Mouse (Mus musculus) limb, embryonic 11.5 days (tissue): ENCODE measurements around the gene Zfp282. TPM values are rescaled to one million over a fixed set of nuclear protein-coding genes. Genes with fewer than 3 reads are reported as not detected.

Source experiments
- ATAC-seq: fragments of 200-750 bp; cut with Nextera tagmentation; 2 replicates; pipeline ENCODE4 v1.8.0; 2017; ENCODE audit warnings: low read depth; ENCODE audit not compliant: insufficient number of reproducible peaks, low FRiP score, low TSS enrichment
- DNase-seq: peaks from one replicate; pipeline ENCODE4 v3.0.0-alpha.2; 2015; ENCODE audit warnings: low spot score
- H3K27ac ChIP-seq: fragments of 300-500 bp; sonication (generic); replicated peaks from 2 replicates; pipeline ENCODE4 v1.5.1; 2014; ENCODE audit warnings: low read depth, mild to moderate bottlenecking, low read length
- H3K27me3 ChIP-seq: fragments of 300-500 bp; sonication (generic); 2 replicates; pipeline ENCODE4 v1.6.1; 2014; ENCODE audit warnings: mild to moderate bottlenecking, low read length, mixed read lengths; ENCODE audit not compliant: control insufficient read depth, insufficient read depth
- H3K36me3 ChIP-seq: fragments of 300-500 bp; sonication (generic); 2 replicates; pipeline ENCODE4 v1.6.1; 2014; ENCODE audit warnings: mild to moderate bottlenecking, low read length, moderate library complexity, mixed read lengths; ENCODE audit not compliant: control insufficient read depth, insufficient read depth
- H3K4me1 ChIP-seq: fragments of 300-500 bp; sonication (generic); 2 replicates; pipeline ENCODE4 v1.6.1; 2014; ENCODE audit warnings: low read length, mixed read lengths; ENCODE audit not compliant: control insufficient read depth, insufficient read depth
- H3K4me2 ChIP-seq: fragments of 300-500 bp; sonication (generic); 2 replicates; pipeline ENCODE4 v1.6.1; 2014; ENCODE audit warnings: low read depth, mild to moderate bottlenecking, moderate library complexity; ENCODE audit not compliant: severe bottlenecking
- H3K4me3 ChIP-seq: fragments of 300-500 bp; sonication (generic); 2 replicates; pipeline ENCODE4 v1.5.1; 2014; ENCODE audit warnings: low read depth, low read length
- H3K9ac ChIP-seq: fragments of 300-500 bp; sonication (generic); 2 replicates; pipeline ENCODE4 v1.6.1; 2014; ENCODE audit warnings: mild to moderate bottlenecking, low read length
- H3K9me3 ChIP-seq: fragments of 300-500 bp; sonication (generic); 2 replicates; pipeline ENCODE4 v1.6.1; 2016; ENCODE audit warnings: low read length; ENCODE audit not compliant: control insufficient read depth
- WGBS: fragments of 180-500 bp; shearing (Covaris S2); extraction: QIAGEN DNeasy Blood & Tissue Kit; methylation state at CpG from one replicate; pipeline ENCODE4 v1.1.7; 2014; 5-methylcytosine and 5-hydroxymethylcytosine counted together
- polyA plus RNA-seq: library from polyadenylated mRNA; unstranded; fragments of >200 nt; fragmentation: Nextera tagmentation; extraction: Ambion mirVana; gene quantifications from 2 replicates; pipeline ENCODE4 v1.2.1, GENCODE M21; 2014

Zfp282 gene
- 12.9 and 16.1 TPM in 2 replicates for polyA plus RNA-seq

DNA sequence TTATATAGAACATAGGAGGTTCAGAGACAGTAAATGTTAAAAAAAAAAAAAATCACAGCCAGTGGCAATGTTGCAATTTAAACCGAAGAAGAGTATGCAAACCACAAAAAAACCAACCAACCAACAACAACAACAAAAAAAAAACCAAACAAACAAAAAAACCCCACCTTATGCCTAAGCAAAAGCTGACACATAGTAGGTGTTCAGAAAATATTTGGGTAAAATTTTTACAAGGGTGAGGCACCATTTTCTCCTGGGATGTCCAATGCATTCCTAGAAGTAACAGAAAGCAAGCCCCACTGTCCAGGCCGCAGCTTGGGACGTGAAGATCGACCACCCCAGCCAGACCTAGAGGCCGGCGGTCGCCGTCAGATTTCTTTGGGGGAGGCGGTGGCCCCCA is at the start of gene Zfp282:
Zfp282 (plus strand) TSS at position 147 of the 400 bp plus-strand sequence.
- H3K4me3 ChIP-seq = peak within 1 kb of the TSS; percentile 78
- H3K27ac ChIP-seq = peak within 1 kb of the TSS; percentile 95
- no peaks in the 10 kb centered on the region for H3K9me3 ChIP-seq
- peaks cover 11% of the 10 kb centered on the region for H3K4me1 ChIP-seq
- DNase-seq = no peak
- peaks cover 7% of the 10 kb centered on the region; the same call in 1 of the 2 replicates for H3K36me3 ChIP-seq
- no peaks in the 10 kb centered on the region for H3K27me3 ChIP-seq
- 8% methylated on average over 9 of the region's 9 CpGs for whole genome bisulfite sequencing
- peak within 1 kb of the TSS; percentile 85 for H3K4me2 ChIP-seq
- peak within 1 kb of the TSS; percentile 94 for H3K9ac ChIP-seq
- no peak for ATAC-seq

DNA sequence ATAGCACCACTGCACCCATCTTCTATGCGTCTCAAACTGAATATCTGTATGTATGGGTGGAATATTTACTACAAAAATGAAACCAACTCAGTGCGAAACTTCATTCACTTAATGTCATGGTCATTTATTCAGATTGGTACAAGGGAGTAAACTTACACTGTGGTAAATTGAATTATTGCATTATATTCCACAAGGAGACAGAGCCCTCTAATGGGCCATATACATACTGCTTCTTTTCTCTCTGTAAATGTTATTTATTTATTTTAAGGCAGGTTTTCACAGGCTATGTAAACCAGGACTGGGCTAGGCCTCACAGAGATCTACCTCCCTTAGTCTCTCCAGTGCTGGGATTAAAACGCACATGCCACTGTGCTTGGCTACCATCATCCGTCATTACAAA is 49.5 kb upstream of the Zfp282 start:
- no peak for DNase-seq
- ATAC-seq = no peak
- H3K4me3 ChIP-seq = no peak overlapping the region
- no peaks in the 10 kb centered on the region for H3K4me1 ChIP-seq
- no peaks in the 10 kb centered on the region for H3K36me3 ChIP-seq
- H3K9ac ChIP-seq = no peak overlapping the region
- H3K4me2 ChIP-seq = no peak overlapping the region
- no peaks in the 10 kb centered on the region for H3K27me3 ChIP-seq
- H3K27ac ChIP-seq = no peak overlapping the region
- 94% methylated on average over 4 of the region's 4 CpGs for WGBS
- H3K9me3 ChIP-seq = no peaks in the 10 kb centered on the region

DNA sequence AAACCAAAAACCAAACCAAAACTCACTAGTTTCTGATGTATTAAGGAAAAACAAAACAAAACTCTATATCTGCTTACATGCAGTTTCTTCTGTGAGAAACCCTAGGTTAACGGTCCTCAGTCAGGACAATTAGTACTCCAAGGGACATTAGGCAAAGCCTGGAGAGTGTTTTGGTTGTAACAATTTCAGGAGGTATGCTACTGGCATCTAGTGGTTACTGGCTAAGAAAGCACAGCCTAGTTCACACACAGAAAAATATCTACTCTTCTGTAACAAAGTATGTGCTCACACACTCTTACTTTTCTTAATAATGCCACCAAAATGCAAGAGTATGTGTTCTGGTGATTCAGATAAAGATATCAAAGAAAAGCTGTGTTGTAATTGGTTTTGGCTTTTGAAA is 48.1 kb upstream of the Zfp282 start:
- no peaks in the 10 kb centered on the region for H3K27me3 ChIP-seq
- no peak overlapping the region for H3K4me3 ChIP-seq
- H3K4me1 ChIP-seq = no peaks in the 10 kb centered on the region
- no peak overlapping the region for H3K9ac ChIP-seq
- H3K9me3 ChIP-seq = no peaks in the 10 kb centered on the region
- H3K4me2 ChIP-seq = no peak overlapping the region
- no peak overlapping the region for H3K27ac ChIP-seq
- H3K36me3 ChIP-seq = no peaks in the 10 kb centered on the region
- ATAC-seq = no peak
- DNase-seq = no peak
- WGBS = 23% methylated on average over 1 of the region's 1 CpGs

DNA sequence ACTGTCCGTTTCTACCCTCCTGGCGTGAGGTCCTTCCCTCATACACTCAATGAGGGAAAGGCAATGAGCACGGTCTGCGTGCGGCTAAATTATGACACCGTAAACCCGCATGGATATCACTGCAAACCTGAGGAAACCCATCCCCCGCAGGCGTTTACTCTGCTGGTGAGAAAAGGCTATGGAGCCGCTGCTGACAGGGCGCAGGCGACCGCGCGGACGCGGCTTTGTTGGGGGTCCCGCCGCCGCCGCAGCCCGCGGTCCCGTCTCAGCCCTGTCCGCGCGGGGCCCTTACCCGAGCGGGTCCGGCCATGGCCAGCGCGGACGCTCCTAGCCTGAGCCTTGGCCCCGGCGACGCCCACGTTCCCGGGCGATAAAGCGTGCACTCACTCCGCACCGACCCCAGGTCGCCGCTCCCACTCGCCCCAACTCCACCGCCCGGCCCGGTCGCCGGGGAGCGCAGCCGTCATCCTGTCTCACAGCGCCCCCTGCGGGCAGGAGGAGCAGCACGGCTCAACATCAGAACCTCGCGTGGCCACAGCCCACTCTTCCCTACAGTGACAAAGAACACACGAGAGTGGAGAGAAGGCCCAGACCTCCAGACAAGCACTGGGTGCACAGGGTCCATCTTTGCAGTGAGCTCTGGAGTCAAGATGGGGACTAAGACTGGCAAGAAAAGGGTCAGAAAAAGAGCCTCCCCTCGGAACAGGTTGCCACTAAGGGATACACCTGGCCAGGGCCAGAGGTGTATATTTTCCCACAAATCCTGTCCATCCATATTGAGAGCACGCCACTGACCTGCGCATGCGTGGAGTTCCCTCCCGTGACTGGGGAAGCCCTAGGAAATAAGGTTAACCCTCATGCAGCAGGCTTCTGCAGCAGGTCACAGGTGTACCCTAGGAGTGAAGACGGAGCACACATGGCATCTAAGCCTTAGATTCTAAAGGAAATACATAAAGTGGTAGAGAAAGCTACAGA is 46.6 kb upstream of the Zfp282 start, which contains the start of gene Zfp786:
Zfp786 (minus strand) TSS at position 764 of the 975 bp plus-strand sequence.
- Histone ChIP-seq H3K36me3 (no peaks in the 10 kb centered on the region), H3K9ac (peak within 1 kb of the TSS; percentile 80), H3K4me3 (peak within 1 kb of the TSS; percentile 67), H3K27me3 (no peaks in the 10 kb centered on the region), H3K27ac (0 out of 2 replicates have a peak within 1 kb of the TSS, but pooled peaks have one; percentile 47), H3K9me3 (no peaks in the 10 kb centered on the region), H3K4me2 (peak within 1 kb of the TSS; percentile 54), H3K4me1 (no peaks in the 10 kb centered on the region)
- ATAC-seq = peak; percentile 88
- 2% methylated on average over 64 of the region's 64 CpGs for WGBS
- peak; percentile 96 for DNase-seq

DNA sequence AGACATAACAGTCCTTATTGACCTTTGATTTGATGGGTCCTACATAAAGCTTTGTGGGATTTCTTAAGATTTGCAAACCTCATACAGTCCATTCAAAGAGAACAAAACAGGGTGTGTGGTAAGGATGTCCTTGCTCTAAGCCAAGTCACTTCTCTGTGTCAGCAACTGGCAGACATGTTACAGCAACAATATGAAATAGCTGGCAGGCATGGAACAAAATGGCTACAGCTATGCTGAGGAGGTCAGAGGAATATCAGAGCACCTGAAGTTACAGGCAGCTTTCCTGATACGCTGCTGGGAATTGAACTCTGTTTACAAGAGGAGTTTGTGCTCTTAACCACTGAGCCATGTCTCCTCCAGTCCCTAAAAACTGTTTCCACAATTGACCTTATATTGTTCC is 44.8 kb upstream of the Zfp282 start:
- no peaks in the 10 kb centered on the region for H3K27me3 ChIP-seq
- no peaks in the 10 kb centered on the region for H3K9me3 ChIP-seq
- H3K4me3 ChIP-seq = no peak overlapping the region
- no peak overlapping the region for H3K4me2 ChIP-seq
- no peaks in the 10 kb centered on the region for H3K36me3 ChIP-seq
- DNase-seq (no peak), ATAC-seq (no peak)
- H3K4me1 ChIP-seq = no peaks in the 10 kb centered on the region
- no peak overlapping the region for H3K9ac ChIP-seq
- no peak overlapping the region for H3K27ac ChIP-seq
- 85% methylated on average over 1 of the region's 1 CpGs for WGBS

DNA sequence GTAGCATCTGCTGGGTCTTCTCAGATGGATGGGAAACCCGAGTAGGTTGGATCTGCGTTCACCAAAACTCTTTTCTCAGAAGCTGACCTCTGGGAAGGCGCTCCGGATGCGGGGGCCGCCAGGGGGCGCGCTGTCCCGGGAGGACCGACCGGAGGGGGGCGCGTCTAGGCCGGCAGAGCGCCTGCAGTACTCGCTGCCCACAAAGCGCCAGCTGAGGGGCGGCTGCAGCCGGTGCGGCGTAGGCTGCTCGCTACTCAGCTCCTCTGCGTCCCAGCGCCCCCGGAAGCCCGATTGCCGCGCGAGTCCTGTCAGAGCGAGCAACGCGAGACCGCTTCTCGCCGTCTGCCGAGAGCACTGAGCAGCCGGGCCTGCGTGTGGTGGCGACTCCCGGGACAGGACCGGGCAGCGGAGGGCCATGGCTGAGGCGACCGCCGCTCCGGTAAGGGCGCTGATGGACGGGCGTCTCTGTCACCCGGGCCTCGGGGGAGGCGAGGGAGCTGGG is 41.5 kb upstream of the Zfp282 start, which contains the start of gene Zfp398:
Zfp398 (plus strand) TSS at position 180 of the 502 bp plus-strand sequence.
- H3K4me2 ChIP-seq = peak within 1 kb of the TSS; percentile 75

DNA sequence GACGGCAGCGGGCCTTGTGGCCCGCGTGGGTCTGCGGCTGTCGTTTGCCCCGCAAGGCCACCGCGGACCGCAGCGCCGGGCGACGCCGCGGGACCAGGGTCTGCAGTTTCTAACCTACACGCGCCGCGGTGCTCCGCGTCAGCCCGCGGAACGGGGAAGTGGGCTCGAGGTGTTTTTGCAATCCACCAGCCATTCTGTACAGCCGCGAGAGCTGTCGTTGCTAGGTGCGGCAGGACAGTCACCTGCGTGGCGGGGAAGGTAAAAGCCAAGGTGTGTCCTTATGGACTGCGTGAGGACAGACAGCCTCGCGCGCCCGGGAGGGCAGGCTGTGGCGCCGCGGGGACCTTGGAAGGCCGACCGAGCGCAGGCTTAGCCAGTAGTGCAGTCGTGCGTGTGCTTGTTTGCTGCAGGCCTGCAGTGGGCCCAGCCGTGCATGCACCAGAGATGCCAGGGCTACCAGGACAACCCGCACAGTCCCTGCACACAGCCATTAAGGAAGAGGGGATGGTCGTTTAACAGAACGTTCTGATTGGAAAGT is 41.0 kb upstream of the Zfp282 start:
- WGBS = under 1% methylated on average over 49 of the region's 49 CpGs

More for the DNA sequence above, 41.5 kb upstream of the Zfp282 start, which contains the start of gene Zfp398:
- Histone ChIP-seq H3K36me3 (0 out of 2 replicates have a peak, but pooled peaks cover 2% of the 10 kb centered on the region), H3K9me3 (no peaks in the 10 kb centered on the region), H3K27me3 (no peaks in the 10 kb centered on the region), H3K4me3 (peak within 1 kb of the TSS; percentile 93), H3K4me1 (no peaks in the 10 kb centered on the region), H3K27ac (peak within 1 kb of the TSS; percentile 73), H3K9ac (peak within 1 kb of the TSS; percentile 91)
- peak; percentile 98 for DNase-seq
- 0% methylated on average over 49 of the region's 52 CpGs for WGBS
- ATAC-seq = peak; percentile 92

DNA sequence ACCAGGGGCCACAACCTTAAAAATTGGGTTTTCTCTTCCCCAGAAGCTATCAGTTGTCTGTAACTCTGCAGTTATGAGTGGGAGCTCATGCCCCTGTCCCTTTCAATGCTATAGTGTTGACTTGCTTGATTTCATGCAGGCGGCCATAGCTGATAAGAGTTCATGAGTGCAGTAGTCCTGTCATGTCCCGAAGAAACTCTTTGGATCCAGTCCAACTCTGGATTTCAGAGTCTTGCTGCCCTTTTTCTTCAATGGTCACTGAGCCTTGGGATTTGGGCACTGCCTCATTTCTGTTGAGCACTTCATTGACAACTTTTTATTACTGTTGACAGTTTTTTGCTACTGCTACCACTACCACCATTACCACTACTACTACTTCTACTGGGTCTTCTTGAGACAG is 39.4 kb upstream of the Zfp282 start:
- DNase-seq (no peak), ATAC-seq (no peak)
- H3K9me3 ChIP-seq = no peaks in the 10 kb centered on the region
- WGBS = 95% methylated on average over 2 of the region's 2 CpGs
- H3K27me3 ChIP-seq = no peaks in the 10 kb centered on the region
- 0 out of 2 replicates have a peak, but pooled peaks cover 2% of the 10 kb centered on the region for H3K36me3 ChIP-seq
- H3K4me3 ChIP-seq = no peak overlapping the region
- H3K4me2 ChIP-seq = no peak overlapping the region
- no peak overlapping the region for H3K9ac ChIP-seq
- no peak overlapping the region for H3K27ac ChIP-seq
- no peaks in the 10 kb centered on the region for H3K4me1 ChIP-seq

More for the DNA sequence above, 41.0 kb upstream of the Zfp282 start:
- ATAC-seq (peak; percentile 70), DNase-seq (peak; percentile 66)
- no peaks in the 10 kb centered on the region for H3K4me1 ChIP-seq
- H3K4me3 ChIP-seq = peak overlapping the region; percentile 93
- H3K27me3 ChIP-seq = no peaks in the 10 kb centered on the region
- H3K36me3 ChIP-seq = 0 out of 2 replicates have a peak, but pooled peaks cover 2% of the 10 kb centered on the region
- peak overlapping the region; percentile 73 for H3K27ac ChIP-seq
- peak overlapping the region; percentile 75 for H3K4me2 ChIP-seq
- no peaks in the 10 kb centered on the region for H3K9me3 ChIP-seq
- peak overlapping the region; percentile 91 for H3K9ac ChIP-seq
